Mouse (Mus musculus) lung, postnatal 0 days (tissue): ENCODE measurements around the gene Fcer1g.

Experiments
- CTCF ChIP-seq: IDR thresholded peaks from 2 replicates; pipeline ENCODE4 v1.5.1; 2016; ENCODE audit warnings: antibody characterized with exemption, mild to moderate bottlenecking
- EP300 ChIP-seq: IDR thresholded peaks from 2 replicates; pipeline ENCODE4 v1.6.1; 2016; ENCODE audit warnings: antibody characterized with exemption, mild to moderate bottlenecking, control low read depth

DNA sequence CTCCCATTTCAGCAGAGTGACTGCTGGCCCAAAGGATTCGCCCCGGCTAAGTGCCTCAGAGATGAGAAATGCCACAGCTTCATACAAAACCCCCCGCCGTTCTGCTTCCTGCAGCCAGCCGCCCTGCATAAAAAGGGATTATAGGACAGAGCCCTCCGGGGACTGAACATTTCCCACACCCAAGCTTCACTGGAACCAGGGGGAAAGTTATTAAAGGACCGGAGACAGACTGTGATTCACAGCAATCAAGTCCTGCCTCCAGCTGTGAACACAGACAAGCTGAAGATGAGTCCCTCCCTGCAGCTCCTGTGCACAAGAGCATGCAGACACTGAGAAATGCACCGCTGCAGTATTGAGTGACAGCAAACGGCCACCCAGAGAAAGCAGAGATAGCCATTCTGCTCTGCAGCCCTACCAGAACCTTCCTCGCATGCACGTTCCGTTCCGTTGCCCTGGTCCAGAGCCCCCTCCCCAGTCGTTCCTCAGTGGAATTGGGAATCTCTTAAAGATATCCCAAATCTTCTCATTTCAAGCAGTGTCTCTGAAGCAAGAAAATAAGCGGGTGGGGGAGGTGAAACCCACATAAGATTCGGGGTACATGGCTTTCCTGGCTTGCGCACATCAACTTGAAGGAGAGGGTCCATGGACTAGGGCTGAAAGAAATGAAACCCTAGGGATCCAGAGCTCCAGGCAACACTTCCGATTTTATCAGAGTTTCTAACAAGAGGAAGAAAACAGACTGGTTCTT is 40.9 kb downstream of the Fcer1g start:
- TF ChIP-seq CTCF (no peak), EP300 (no peak)
